Mouse (Mus musculus): ENCODE data around the gene Zfp654.

DNA sequence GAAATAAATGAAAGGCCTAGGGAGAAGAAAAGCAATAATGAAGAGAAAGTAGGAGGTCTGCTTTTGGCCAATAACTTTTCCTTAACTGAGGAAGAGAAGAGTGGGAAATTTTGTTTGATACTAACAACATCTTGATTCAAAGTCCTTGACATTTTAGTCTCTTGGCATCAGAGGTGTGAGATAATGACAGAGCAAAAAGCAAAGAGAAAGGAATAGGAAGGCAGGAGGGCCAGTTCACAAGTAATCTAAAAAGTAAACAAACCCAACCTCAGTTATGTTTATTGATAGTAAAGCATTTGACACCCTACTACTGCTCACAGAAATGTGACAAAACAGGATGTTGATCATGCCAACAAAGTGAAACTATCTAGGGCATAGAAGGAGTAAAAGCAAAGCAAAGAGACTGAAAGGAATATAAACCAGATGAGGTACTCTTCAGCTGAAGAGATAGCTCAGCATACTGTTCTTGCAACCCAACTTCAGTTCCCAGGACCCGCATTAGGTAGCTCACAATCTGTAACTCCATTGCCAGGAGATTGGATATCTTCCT lies 15.4 kb downstream of the Zfp654 start:
- TF ChIP-seq CTCF (IDR thresholded peaks at IDR 0.05; ENCODE audit: borderline replicate concordance, insufficient read depth, low read depth, low read length), result no peak
- no peak for TF ChIP-seq POLR2A (IDR thresholded peaks at IDR 0.05; ENCODE audit: borderline replicate concordance, insufficient read depth, low read length)
